Mouse (Mus musculus) limb, embryonic 14.5 days (tissue): ENCODE data around the gene Mars. TPM values are rescaled to one million over a fixed set of nuclear protein-coding genes. Genes with fewer than 3 reads are reported as not detected.

Experiments used
- ATAC-seq: fragments of 200-750 bp; cut with Nextera tagmentation; 2 replicates; pipeline ENCODE4 v1.8.0; 2017; ENCODE audit warnings: low read depth, moderate number of reproducible peaks, moderate TSS enrichment; ENCODE audit not compliant: low FRiP score
- DNase-seq: peaks from one replicate; pipeline ENCODE4 v3.0.0-alpha.2; 2015; ENCODE audit warnings: low spot score
- H3K27ac ChIP-seq: fragments of 300-500 bp; sonication (generic); replicated peaks from 2 replicates; pipeline ENCODE4 v1.5.1; 2014; ENCODE audit warnings: low read depth, mild to moderate bottlenecking, low read length, moderate library complexity, mixed read lengths
- H3K27me3 ChIP-seq: fragments of 300-500 bp; sonication (generic); 2 replicates; pipeline ENCODE4 v1.6.1; 2014; ENCODE audit warnings: low read length, mixed read lengths; ENCODE audit not compliant: control insufficient read depth, insufficient read depth
- H3K36me3 ChIP-seq: fragments of 300-500 bp; sonication (generic); 2 replicates; pipeline ENCODE4 v1.6.1; 2014; ENCODE audit warnings: mild to moderate bottlenecking, low read length, moderate library complexity, mixed read lengths; ENCODE audit not compliant: control insufficient read depth, insufficient read depth
- H3K4me1 ChIP-seq: fragments of 300-500 bp; sonication (generic); 2 replicates; pipeline ENCODE4 v1.6.1; 2014; ENCODE audit warnings: antibody characterized with exemption, low read length, mixed read lengths; ENCODE audit not compliant: control insufficient read depth, insufficient read depth
- H3K4me2 ChIP-seq: fragments of 300-500 bp; sonication (generic); replicated peaks from 2 replicates; pipeline ENCODE4 v1.6.1; 2014; ENCODE audit warnings: low read depth, mild to moderate bottlenecking, low read length, moderate library complexity; ENCODE audit not compliant: severe bottlenecking
- H3K4me3 ChIP-seq: fragments of 300-500 bp; sonication (generic); replicated peaks from 2 replicates; pipeline ENCODE4 v1.5.1; 2014; ENCODE audit warnings: low read length
- H3K9ac ChIP-seq: fragments of 300-500 bp; sonication (generic); 2 replicates; pipeline ENCODE4 v1.6.1; 2014; ENCODE audit warnings: mild to moderate bottlenecking, low read depth, low read length, moderate library complexity; ENCODE audit not compliant: severe bottlenecking
- H3K9me3 ChIP-seq: fragments of 300-500 bp; sonication (generic); 2 replicates; pipeline ENCODE4 v1.6.1; 2016; ENCODE audit warnings: low read length; ENCODE audit not compliant: control insufficient read depth
- POLR2A ChIP-seq: fragments of 200-500 bp; IDR thresholded peaks from 2 replicates; pipeline ENCODE4 v1.8.0; 2012; ENCODE audit warnings: inconsistent platforms, mild to moderate bottlenecking, moderate library complexity, borderline replicate concordance; ENCODE audit not compliant: insufficient read depth, insufficient read length; ENCODE audit errors: extremely low read depth
- WGBS: fragments of 180-500 bp; shearing (Covaris S2); extraction: QIAGEN DNeasy Blood & Tissue Kit; methylation state at CpG from one replicate; pipeline ENCODE4 v1.1.7; 2014; 5-methylcytosine and 5-hydroxymethylcytosine counted together
- polyA plus RNA-seq, 2 experiments: library from polyadenylated mRNA; depleted of rRNA in 1 of 2; stranded (reverse) in 1 of 2; unstranded in 1 of 2; fragments of >200 nt; fragmentation: Nextera tagmentation in 1 of 2; extraction: Ambion mirVana in 1 of 2; gene quantifications; 2 replicates each; pipeline versions ENCODE4 v1.2.1 to v1.2.3; 2012 to 2014

The Mars gene
- polyA plus RNA-seq, 2 experiments: 79.8 to 114 TPM

DNA sequence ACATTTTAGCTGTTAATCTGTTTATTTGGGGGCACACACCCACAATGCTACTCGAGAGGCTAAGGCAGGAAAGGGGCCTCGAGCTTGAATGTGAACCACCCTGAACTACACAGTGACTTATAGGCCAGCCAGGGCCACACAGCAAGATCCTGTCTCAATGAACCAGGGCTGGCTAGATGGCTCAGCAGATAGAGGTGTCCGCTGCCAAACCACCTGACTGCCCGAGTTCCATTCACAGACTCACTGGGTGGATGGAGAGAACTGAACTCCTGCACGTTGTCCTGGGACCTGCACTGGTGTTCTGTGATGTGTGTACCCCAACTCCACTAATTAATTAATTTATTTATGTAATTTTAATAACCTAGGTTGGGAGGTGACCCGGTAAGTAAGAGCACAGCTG is 53.8 kb downstream of the Mars start:
- no peak overlapping the region for H3K4me3 ChIP-seq
- H3K27ac ChIP-seq: no peak overlapping the region
- no peak for TF ChIP-seq POLR2A
- H3K4me2 ChIP-seq: no peak overlapping the region
- peaks cover 5% of the 10 kb centered on the region; the same call in 1 of the 2 replicates for H3K4me1 ChIP-seq
- H3K9ac ChIP-seq: no peak overlapping the region
- WGBS: 73% methylated on average over 6 of the region's 6 CpGs
- no peak for DNase-seq
- no peak for ATAC-seq
- H3K27me3 ChIP-seq: no peaks in the 10 kb centered on the region
- H3K9me3 ChIP-seq: no peaks in the 10 kb centered on the region
- H3K36me3 ChIP-seq: no peaks in the 10 kb centered on the region

DNA sequence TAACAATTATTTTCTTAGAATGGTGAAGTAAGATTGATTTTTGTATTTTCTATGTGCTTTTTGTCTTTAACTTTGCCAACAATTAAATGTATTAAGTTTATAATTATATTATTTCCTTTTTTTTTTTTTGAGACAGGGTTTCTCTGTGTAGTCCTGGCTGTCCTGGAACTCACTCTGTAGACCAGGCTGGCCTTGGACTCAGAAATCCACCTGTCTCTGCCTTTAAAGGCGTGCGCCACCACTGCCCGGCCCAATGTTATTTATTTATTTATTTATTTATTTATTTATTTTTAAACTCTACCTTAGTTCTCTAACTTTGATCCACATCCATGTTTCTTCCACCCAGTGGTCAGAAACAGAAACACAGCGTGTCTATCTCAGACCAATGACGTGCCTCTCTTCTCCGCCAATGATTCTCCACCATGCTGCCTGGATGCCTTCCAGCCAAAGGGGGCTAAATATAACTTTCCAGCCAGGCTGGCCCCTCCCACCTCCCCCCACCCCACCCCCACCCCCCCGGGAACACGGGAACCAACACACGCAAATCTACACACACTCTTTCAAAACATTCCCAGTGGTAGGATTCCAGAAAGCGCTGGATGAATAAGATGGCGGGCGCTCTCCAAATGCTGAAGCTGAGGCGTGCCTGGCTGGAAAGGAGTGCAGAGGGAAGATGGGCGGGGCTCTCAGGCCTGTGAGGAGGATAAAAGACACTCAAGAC is 55.8 kb downstream of the Mars start:
- Histone ChIP-seq H3K27ac (no peak overlapping the region), H3K36me3 (no peaks in the 10 kb centered on the region), H3K4me3 (no peak overlapping the region), H3K9ac (no peak overlapping the region), H3K4me1 (no peaks in the 10 kb centered on the region), H3K27me3 (no peaks in the 10 kb centered on the region), H3K9me3 (no peaks in the 10 kb centered on the region), H3K4me2 (no peak overlapping the region)
- peak; percentile 84; the same call in 1 of the 2 replicates for ATAC-seq
- 21% methylated on average over 14 of the region's 14 CpGs for WGBS
- TF ChIP-seq POLR2A: no peak
- DNase-seq: peak; percentile 86

DNA sequence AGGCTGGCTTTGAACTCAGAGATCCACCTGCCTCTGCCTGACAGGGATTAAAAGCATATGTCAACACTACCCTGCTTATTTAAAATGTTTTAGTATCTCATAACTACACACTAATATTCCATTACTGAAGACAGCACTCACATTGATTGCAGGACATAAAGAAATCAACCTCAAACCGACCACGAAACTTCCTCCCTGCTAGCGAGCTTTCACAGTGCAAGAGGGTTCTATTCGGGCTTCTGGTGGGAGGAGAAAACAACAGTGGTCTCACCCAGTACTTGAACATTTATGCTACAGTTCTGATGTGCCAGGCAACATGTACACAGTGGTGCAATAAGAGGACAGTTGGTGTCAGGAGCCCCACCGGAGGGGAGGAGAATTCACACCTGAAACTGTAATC is 60.8 kb downstream of the Mars start:
- no peaks in the 10 kb centered on the region for H3K4me1 ChIP-seq
- no peak overlapping the region for H3K27ac ChIP-seq
- TF ChIP-seq POLR2A: no peak
- H3K9me3 ChIP-seq: no peaks in the 10 kb centered on the region
- H3K4me2 ChIP-seq: no peak overlapping the region
- H3K27me3 ChIP-seq: no peaks in the 10 kb centered on the region
- ATAC-seq (no peak), DNase-seq (no peak)
- H3K9ac ChIP-seq: no peak overlapping the region
- no peaks in the 10 kb centered on the region for H3K36me3 ChIP-seq
- H3K4me3 ChIP-seq: no peak overlapping the region
- 80% methylated on average over 5 of the region's 5 CpGs for WGBS

Other genes with a start within 250 kb of the Mars start
- 1,132 and 1,227 TPM in 2 replicates for gene Cdk4, start 248.3 kb downstream of the Mars start, polyA plus RNA-seq (2012; rRNA removed)
- 1,659 and 1,732 TPM in 2 replicates for gene Cdk4, start 248.3 kb downstream of the Mars start, polyA plus RNA-seq (2014; fragmentation: Nextera tagmentation; extraction: Ambion mirVana)
- 124 and 164 TPM in 2 replicates for gene Tspan31, start 241.5 kb downstream of the Mars start, polyA plus RNA-seq (2012; rRNA removed)
- gene Tspan31, start 241.5 kb downstream of the Mars start, polyA plus RNA-seq (2014; fragmentation: Nextera tagmentation; extraction: Ambion mirVana): 58.3 and 72.1 TPM in 2 replicates
- gene Agap2, start 236.5 kb downstream of the Mars start, polyA plus RNA-seq (2012; rRNA removed): 5.3 and 6.0 TPM in 2 replicates
- 0.32 and 0.57 TPM in 2 replicates for gene Agap2, start 236.5 kb downstream of the Mars start, polyA plus RNA-seq (2014; fragmentation: Nextera tagmentation; extraction: Ambion mirVana)
- gene Os9, start 190.7 kb downstream of the Mars start, polyA plus RNA-seq (2012; rRNA removed): 60.6 and 61.0 TPM in 2 replicates
- gene Os9, start 190.7 kb downstream of the Mars start, polyA plus RNA-seq (2014; fragmentation: Nextera tagmentation; extraction: Ambion mirVana): 54.7 and 57.6 TPM in 2 replicates
- gene B4galnt1, start 146.6 kb downstream of the Mars start, polyA plus RNA-seq (2012; rRNA removed): 12.1 and 15.0 TPM in 2 replicates
- 10.8 and 11.8 TPM in 2 replicates for gene B4galnt1, start 146.6 kb downstream of the Mars start, polyA plus RNA-seq (2014; fragmentation: Nextera tagmentation; extraction: Ambion mirVana)
- gene Slc26a10, start 131.1 kb downstream of the Mars start, polyA plus RNA-seq (2012; rRNA removed): 2.9 and 3.7 TPM in 2 replicates
- gene Slc26a10, start 131.1 kb downstream of the Mars start, polyA plus RNA-seq (2014; fragmentation: Nextera tagmentation; extraction: Ambion mirVana): 0.81 and 1.2 TPM in 2 replicates
- 228 and 246 TPM in 2 replicates for gene Arhgef25, start 121.7 kb downstream of the Mars start, polyA plus RNA-seq (2012; rRNA removed)
- gene Arhgef25, start 121.7 kb downstream of the Mars start, polyA plus RNA-seq (2014; fragmentation: Nextera tagmentation; extraction: Ambion mirVana): 86.8 and 113 TPM in 2 replicates
- 565 and 712 TPM in 2 replicates for gene Dtx3, start 116.1 kb downstream of the Mars start, polyA plus RNA-seq (2012; rRNA removed)
- gene Dtx3, start 116.1 kb downstream of the Mars start, polyA plus RNA-seq (2014; fragmentation: Nextera tagmentation; extraction: Ambion mirVana): 157 and 184 TPM in 2 replicates
- 33.1 and 37.5 TPM in 2 replicates for gene Pip4k2c, start 100.2 kb downstream of the Mars start, polyA plus RNA-seq (2012; rRNA removed)
- gene Pip4k2c, start 100.2 kb downstream of the Mars start, polyA plus RNA-seq (2014; fragmentation: Nextera tagmentation; extraction: Ambion mirVana): 22.0 and 23.3 TPM in 2 replicates
- 9.4 and 9.7 TPM in 2 replicates for gene Kif5a, start 48.4 kb downstream of the Mars start, polyA plus RNA-seq (2012; rRNA removed)
- gene Kif5a, start 48.4 kb downstream of the Mars start, polyA plus RNA-seq (2014; fragmentation: Nextera tagmentation; extraction: Ambion mirVana): 2.8 and 3.5 TPM in 2 replicates
- gene Dctn2, start 45.4 kb downstream of the Mars start, polyA plus RNA-seq (2012; rRNA removed): 221 and 240 TPM in 2 replicates
- gene Dctn2, start 45.4 kb downstream of the Mars start, polyA plus RNA-seq (2014; fragmentation: Nextera tagmentation; extraction: Ambion mirVana): 168 and 178 TPM in 2 replicates
- gene Mbd6, start 22.8 kb downstream of the Mars start, polyA plus RNA-seq (2012; rRNA removed): 68.1 and 86.6 TPM in 2 replicates
- gene Mbd6, start 22.8 kb downstream of the Mars start, polyA plus RNA-seq (2014; fragmentation: Nextera tagmentation; extraction: Ambion mirVana): 19.9 and 20.7 TPM in 2 replicates
- gene Arhgap9, start 10.2 kb upstream of the Mars start, polyA plus RNA-seq (2012; rRNA removed): 5.5 and 5.8 TPM in 2 replicates
- 5.6 and 7.5 TPM in 2 replicates for gene Arhgap9, start 10.2 kb upstream of the Mars start, polyA plus RNA-seq (2014; fragmentation: Nextera tagmentation; extraction: Ambion mirVana)
- 118 and 157 TPM in 2 replicates for gene Gli1, start 30.2 kb upstream of the Mars start, polyA plus RNA-seq (2012; rRNA removed)
- 16.4 and 19.9 TPM in 2 replicates for gene Gli1, start 30.2 kb upstream of the Mars start, polyA plus RNA-seq (2014; fragmentation: Nextera tagmentation; extraction: Ambion mirVana)
- gene Inhbe, start 42.6 kb upstream of the Mars start, polyA plus RNA-seq (2012; rRNA removed): 0.01 TPM in 1 of 2 replicates, not detected in the other
- gene Inhbe, start 42.6 kb upstream of the Mars start, polyA plus RNA-seq (2014; fragmentation: Nextera tagmentation; extraction: Ambion mirVana): not detected in 2 replicates
- gene Inhbc, start 58.6 kb upstream of the Mars start, polyA plus RNA-seq (2012; rRNA removed): not detected in 2 replicates
- gene Inhbc, start 58.6 kb upstream of the Mars start, polyA plus RNA-seq (2014; fragmentation: Nextera tagmentation; extraction: Ambion mirVana): not detected in 2 replicates
- 58.0 and 85.5 TPM in 2 replicates for gene R3hdm2, start 68.5 kb upstream of the Mars start, polyA plus RNA-seq (2012; rRNA removed)
- 38.3 and 39.5 TPM in 2 replicates for gene R3hdm2, start 68.5 kb upstream of the Mars start, polyA plus RNA-seq (2014; fragmentation: Nextera tagmentation; extraction: Ambion mirVana)
- gene Stac3, start 189.9 kb upstream of the Mars start, polyA plus RNA-seq (2012; rRNA removed): 33.3 and 43.2 TPM in 2 replicates
- 2.0 and 4.4 TPM in 2 replicates for gene Stac3, start 189.9 kb upstream of the Mars start, polyA plus RNA-seq (2014; fragmentation: Nextera tagmentation; extraction: Ambion mirVana)
- gene Ndufa4l2, start 203.2 kb upstream of the Mars start, polyA plus RNA-seq (2012; rRNA removed): 31.7 and 36.9 TPM in 2 replicates
- gene Ndufa4l2, start 203.2 kb upstream of the Mars start, polyA plus RNA-seq (2014; fragmentation: Nextera tagmentation; extraction: Ambion mirVana): 44.5 and 62.9 TPM in 2 replicates
- 146 and 178 TPM in 2 replicates for gene Shmt2, start 210.7 kb upstream of the Mars start, polyA plus RNA-seq (2012; rRNA removed)
- 89.4 and 94.6 TPM in 2 replicates for gene Shmt2, start 210.7 kb upstream of the Mars start, polyA plus RNA-seq (2014; fragmentation: Nextera tagmentation; extraction: Ambion mirVana)
- gene Nxph4, start 222.8 kb upstream of the Mars start, polyA plus RNA-seq (2012; rRNA removed): 7.2 and 9.6 TPM in 2 replicates
- 17.5 and 19.9 TPM in 2 replicates for gene Nxph4, start 222.8 kb upstream of the Mars start, polyA plus RNA-seq (2014; fragmentation: Nextera tagmentation; extraction: Ambion mirVana)